ENCODE assay signal across 8 mouse cellular contexts in the genomic region with DNA sequence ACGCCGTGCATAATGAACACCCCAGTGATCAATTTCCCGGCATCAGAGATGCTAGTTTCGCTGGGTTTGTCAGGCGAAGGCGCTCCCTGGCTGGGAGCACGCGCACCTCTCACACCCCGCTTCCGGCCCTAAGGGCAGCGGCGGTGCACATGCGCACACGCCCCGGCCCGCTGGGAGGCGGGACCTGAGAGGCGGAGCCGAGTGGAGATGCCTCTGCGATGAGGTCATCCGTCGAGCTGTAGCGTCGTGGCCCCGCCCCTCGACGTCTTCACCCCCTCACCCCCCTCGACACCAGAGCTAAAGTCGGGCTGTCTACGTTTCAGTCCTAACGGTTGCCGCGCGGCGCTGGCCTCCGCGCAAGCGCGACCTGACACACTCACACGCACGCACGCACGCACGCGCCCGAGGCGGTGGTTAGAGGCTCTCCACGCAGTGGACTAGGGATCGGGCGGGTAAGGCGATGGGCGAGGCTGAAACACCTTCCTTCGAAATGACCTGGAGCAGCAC. TPM values are rescaled to one million over a fixed set of nuclear protein-coding genes. Genes with fewer than 3 reads are reported as not detected.
DNase-seq lines count a peak whose midpoint lies in the region.

No protein-coding gene starts in this region.

- peaks cover 42% of the 10 kb centered on the region for H3K27me3 ChIP-seq in hindbrain, embryonic 10.5 days (ENCODE audit: insufficient read depth, poor library complexity, severe bottlenecking)

- peaks cover 62% of the 10 kb centered on the region for H3K4me1 ChIP-seq in hindbrain, embryonic 10.5 days (replicated peaks)

- peaks cover 31% of the 10 kb centered on the region for H3K36me3 ChIP-seq in hindbrain, embryonic 10.5 days

- no peaks in the 10 kb centered on the region for H3K9me3 ChIP-seq in hindbrain, embryonic 10.5 days

- peak; percentile 94 for DNase-seq in MEL-GATA-1-ER (ENCODE audit: extremely low read depth, low read depth)
- DNase-seq in cerebellum, adult 8-10 months = peak; percentile 92
- peak; percentile 99 for DNase-seq in forelimb bud, embryonic 11.5 days (ENCODE audit: low read depth, low spot score)
- peak; percentile 98 for DNase-seq in hindbrain, embryonic 10.5 days (ENCODE audit: low spot score)
- peak; percentile 86 to 90 for DNase-seq in layer of hippocampus, postnatal 10 days (ENCODE audit: low spot score in 2 of 2)
- DNase-seq in lung, postnatal 10 days = peak; percentile 96
- DNase-seq in ovary, postnatal 36 days (ENCODE audit: low spot score) = peak; percentile 93
- peak; percentile 96 for DNase-seq in thymus, postnatal 25 days

- under 1% methylated on average over 53 of the region's 53 CpGs for WGBS in hindbrain, embryonic 10.5 days

- H3K4me3 ChIP-seq in hindbrain, embryonic 10.5 days = peak overlapping the region; percentile 84

- peak overlapping the region; percentile 96 for H3K27ac ChIP-seq in hindbrain, embryonic 10.5 days

RNA-seq across cellular contexts. Expression of gene Rassf1, which starts 3.0 kb away (rescaled TPM):
- 46.4 and 48.3 TPM in 2 replicates for polyA plus RNA-seq in hindbrain, embryonic 10.5 days (2016; fragmentation: Nextera tagmentation; extraction: Ambion mirVana)
- total RNA-seq in layer of hippocampus, postnatal 10 days (2021) = 10 to 100 TPM; 18.3 to 18.6 TPM

RNA-seq across cellular contexts. Expression of gene Zmynd10, which starts 7.3 kb away (rescaled TPM):
- 2.6 and 4.7 TPM in 2 replicates for polyA plus RNA-seq in hindbrain, embryonic 10.5 days (2016; fragmentation: Nextera tagmentation; extraction: Ambion mirVana)
- total RNA-seq in layer of hippocampus, postnatal 10 days (2021) = 1 to 10 TPM; 3.4 to 4.1 TPM

RNA-seq across cellular contexts. Expression of gene Tusc2, which starts 8.7 kb away (rescaled TPM):
- polyA plus RNA-seq in hindbrain, embryonic 10.5 days (2016; fragmentation: Nextera tagmentation; extraction: Ambion mirVana) = 79.8 and 87.1 TPM in 2 replicates
- total RNA-seq in layer of hippocampus, postnatal 10 days (2021) = 10 to 100 TPM; 58.3 to 66.6 TPM

RNA-seq across cellular contexts. Expression of gene Nprl2, which starts 12.3 kb away (rescaled TPM):
- polyA plus RNA-seq in hindbrain, embryonic 10.5 days (2016; fragmentation: Nextera tagmentation; extraction: Ambion mirVana) = 39.2 and 45.7 TPM in 2 replicates
- 10 to 100 TPM; 31.1 to 33.1 TPM for total RNA-seq in layer of hippocampus, postnatal 10 days (2021)

RNA-seq across cellular contexts. Expression of gene Cyb561d2, which starts 12.4 kb away (rescaled TPM):
- 25.1 and 25.9 TPM in 2 replicates for polyA plus RNA-seq in hindbrain, embryonic 10.5 days (2016; fragmentation: Nextera tagmentation; extraction: Ambion mirVana)
- 10 to 100 TPM; 17.7 to 19.5 TPM for total RNA-seq in layer of hippocampus, postnatal 10 days (2021)

Comparison
In these comparisons a context has a peak if more than half of its experiments do, and no peak if none do; other contexts are left out.
1. Peak in every context shown above with its lines: DNase-seq, H3K4me3 ChIP-seq and H3K27ac ChIP-seq.